Mouse (Mus musculus): ENCODE data around the gene Gm42669. TPM values are rescaled to one million over a fixed set of nuclear protein-coding genes. Genes with fewer than 3 reads are reported as not detected.
A peak's percentile ranks its signal among the peaks of the same experiment; 100 is the strongest.

The Gm42669 gene
- polyA plus RNA-seq, 1 experiment from 2014 or later, result 0.41 TPM

- Histone ChIP-seq H3K4me1 (ENCODE audit: control insufficient read depth, insufficient read depth, low read length) (no peaks in the 10 kb centered on the region), H3K9me3 (replicated peaks; ENCODE audit: control insufficient read depth, low read length) (no peaks in the 10 kb centered on the region), H3K27me3 (ENCODE audit: control insufficient read depth, insufficient read depth, low read length) (no peaks in the 10 kb centered on the region), H3K4me2 (ENCODE audit: low read depth, low read length) (no peak overlapping the region), H3K27ac (replicated peaks; ENCODE audit: low read depth, low read length) (no peak overlapping the region), H3K9ac (replicated peaks; ENCODE audit: low read length) (no peak overlapping the region), H3K36me3 (replicated peaks; ENCODE audit: control insufficient read depth, insufficient read depth, low read depth, low read length) (no peaks in the 10 kb centered on the region), H3K4me3 (ENCODE audit: low read depth, low read length) (no peak overlapping the region)
- WGBS, result 84% methylated on average over 2 of the region's 2 CpGs
- ATAC-seq (replicated peaks; ENCODE audit: insufficient number of reproducible peaks, low FRiP score, low TSS enrichment, low read depth) (no peak), DNase-seq (ENCODE audit: low spot score) (no peak)
Observed at GRCm38 (mm10) chr5:107492471-107492870, 14.9 kb upstream of the Gm42669 start.

- no peak overlapping the region for H3K27ac ChIP-seq (replicated peaks; ENCODE audit: low read depth, low read length)
- H3K4me1 ChIP-seq (ENCODE audit: control insufficient read depth, insufficient read depth, low read length), result no peaks in the 10 kb centered on the region
- no peaks in the 10 kb centered on the region for H3K27me3 ChIP-seq (ENCODE audit: control insufficient read depth, insufficient read depth, low read length)
- no peaks in the 10 kb centered on the region for H3K36me3 ChIP-seq (replicated peaks; ENCODE audit: control insufficient read depth, insufficient read depth, low read depth, low read length)
- H3K4me3 ChIP-seq (ENCODE audit: low read depth, low read length), result no peak overlapping the region
- H3K4me2 ChIP-seq (ENCODE audit: low read depth, low read length), result no peak overlapping the region
- WGBS, result 94% methylated on average over 5 of the region's 5 CpGs
- no peak overlapping the region for H3K9ac ChIP-seq (replicated peaks; ENCODE audit: low read length)
- DNase-seq (ENCODE audit: low spot score), result no peak
- ATAC-seq (replicated peaks; ENCODE audit: insufficient number of reproducible peaks, low FRiP score, low TSS enrichment, low read depth), result no peak
- H3K9me3 ChIP-seq (replicated peaks; ENCODE audit: control insufficient read depth, low read length), result no peaks in the 10 kb centered on the region
Observed at GRCm38 (mm10) chr5:107494759-107495158, 12.7 kb upstream of the Gm42669 start.

- Histone ChIP-seq H3K27me3 (ENCODE audit: control insufficient read depth, insufficient read depth, low read length) (no peaks in the 10 kb centered on the region), H3K27ac (replicated peaks; ENCODE audit: low read depth, low read length) (no peak overlapping the region), H3K4me1 (ENCODE audit: control insufficient read depth, insufficient read depth, low read length) (no peaks in the 10 kb centered on the region), H3K9me3 (replicated peaks; ENCODE audit: control insufficient read depth, low read length) (no peaks in the 10 kb centered on the region), H3K4me2 (ENCODE audit: low read depth, low read length) (no peak overlapping the region), H3K9ac (replicated peaks; ENCODE audit: low read length) (no peak overlapping the region), H3K36me3 (replicated peaks; ENCODE audit: control insufficient read depth, insufficient read depth, low read depth, low read length) (no peaks in the 10 kb centered on the region), H3K4me3 (ENCODE audit: low read depth, low read length) (no peak overlapping the region)
- 90% methylated on average over 2 of the region's 2 CpGs for WGBS
- ATAC-seq (replicated peaks; ENCODE audit: insufficient number of reproducible peaks, low FRiP score, low TSS enrichment, low read depth) (no peak), DNase-seq (ENCODE audit: low spot score) (no peak)
Observed at GRCm38 (mm10) chr5:107496047-107496446, 11.4 kb upstream of the Gm42669 start.

- peak; percentile 50 for DNase-seq (ENCODE audit: low spot score)
- Histone ChIP-seq H3K27ac (replicated peaks; ENCODE audit: low read depth, low read length) (no peak overlapping the region), H3K9ac (replicated peaks; ENCODE audit: low read length) (no peak overlapping the region)
Observed at GRCm38 (mm10) chr5:107497519-107498501, 9.6 kb upstream of the Gm42669 start.

GRCm38 (mm10) chr5:107498806-107499310 is 8.6 kb upstream of the Gm42669 start:
- no peak overlapping the region for H3K27ac ChIP-seq (replicated peaks; ENCODE audit: low read depth, low read length)
- no peak overlapping the region for H3K4me3 ChIP-seq (ENCODE audit: low read depth, low read length)
- DNase-seq (ENCODE audit: low spot score) (peak; percentile 16), ATAC-seq (replicated peaks; ENCODE audit: insufficient number of reproducible peaks, low FRiP score, low TSS enrichment, low read depth) (no peak)
- H3K36me3 ChIP-seq (replicated peaks; ENCODE audit: control insufficient read depth, insufficient read depth, low read depth, low read length), result no peaks in the 10 kb centered on the region
- WGBS, result 40% methylated on average over 5 of the region's 5 CpGs
- no peak overlapping the region for H3K4me2 ChIP-seq (ENCODE audit: low read depth, low read length)
- no peaks in the 10 kb centered on the region for H3K27me3 ChIP-seq (ENCODE audit: control insufficient read depth, insufficient read depth, low read length)
- H3K4me1 ChIP-seq (ENCODE audit: control insufficient read depth, insufficient read depth, low read length), result no peaks in the 10 kb centered on the region
- no peak overlapping the region for H3K9ac ChIP-seq (replicated peaks; ENCODE audit: low read length)
- H3K9me3 ChIP-seq (replicated peaks; ENCODE audit: control insufficient read depth, low read length), result no peaks in the 10 kb centered on the region

More at GRCm38 (mm10) chr5:107497519-107498501, 9.6 kb upstream of the Gm42669 start:
- 0 out of 2 replicates have a peak, but pooled peaks have one; percentile 65 for ATAC-seq (replicated peaks; ENCODE audit: insufficient number of reproducible peaks, low FRiP score, low TSS enrichment, low read depth)
- Histone ChIP-seq H3K4me1 (ENCODE audit: control insufficient read depth, insufficient read depth, low read length) (no peaks in the 10 kb centered on the region), H3K9me3 (replicated peaks; ENCODE audit: control insufficient read depth, low read length) (no peaks in the 10 kb centered on the region), H3K36me3 (replicated peaks; ENCODE audit: control insufficient read depth, insufficient read depth, low read depth, low read length) (no peaks in the 10 kb centered on the region), H3K4me3 (ENCODE audit: low read depth, low read length) (no peak overlapping the region), H3K4me2 (ENCODE audit: low read depth, low read length) (no peak overlapping the region), H3K27me3 (ENCODE audit: control insufficient read depth, insufficient read depth, low read length) (no peaks in the 10 kb centered on the region)
- WGBS, result 66% methylated on average over 10 of the region's 10 CpGs

GRCm38 (mm10) chr5:107499891-107500535 is 7.4 kb upstream of the Gm42669 start:
- H3K4me3 ChIP-seq (ENCODE audit: low read depth, low read length), result no peak overlapping the region
- H3K4me2 ChIP-seq (ENCODE audit: low read depth, low read length), result no peak overlapping the region
- H3K27me3 ChIP-seq (ENCODE audit: control insufficient read depth, insufficient read depth, low read length), result no peaks in the 10 kb centered on the region
- H3K4me1 ChIP-seq (ENCODE audit: control insufficient read depth, insufficient read depth, low read length), result no peaks in the 10 kb centered on the region
- H3K27ac ChIP-seq (replicated peaks; ENCODE audit: low read depth, low read length), result no peak overlapping the region
- H3K9me3 ChIP-seq (replicated peaks; ENCODE audit: control insufficient read depth, low read length), result no peaks in the 10 kb centered on the region
- DNase-seq (ENCODE audit: low spot score), result no peak
- ATAC-seq (replicated peaks; ENCODE audit: insufficient number of reproducible peaks, low FRiP score, low TSS enrichment, low read depth), result no peak
- no peaks in the 10 kb centered on the region for H3K36me3 ChIP-seq (replicated peaks; ENCODE audit: control insufficient read depth, insufficient read depth, low read depth, low read length)
- H3K9ac ChIP-seq (replicated peaks; ENCODE audit: low read length), result no peak overlapping the region
- 90% methylated on average over 5 of the region's 5 CpGs for WGBS

DNA sequence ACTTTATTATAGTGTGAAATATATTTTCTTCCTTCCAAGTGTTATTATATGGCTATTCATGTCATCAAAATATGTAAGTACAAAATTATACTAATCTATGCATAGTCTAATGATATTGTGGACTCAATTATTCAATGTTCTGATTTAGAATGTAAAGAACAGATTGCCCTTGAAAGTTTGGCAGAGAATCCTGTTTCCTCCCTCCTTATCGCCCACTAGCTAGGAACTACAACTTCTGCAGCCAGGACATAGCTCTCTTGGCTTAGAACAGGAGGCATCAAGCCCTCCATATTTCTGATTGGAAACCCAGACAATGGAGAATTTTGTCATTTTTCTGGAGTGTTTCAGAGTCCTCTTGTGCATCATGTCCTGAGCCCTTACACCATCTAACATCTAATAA is 6.7 kb upstream of the Gm42669 start:
- no peak for ATAC-seq (replicated peaks; ENCODE audit: insufficient number of reproducible peaks, low FRiP score, low TSS enrichment, low read depth)

GRCm38 (mm10) chr5:107510503-107510902 is 3.1 kb downstream of the Gm42669 start:
- 84% methylated on average over 10 of the region's 10 CpGs for WGBS
- H3K4me1 ChIP-seq (ENCODE audit: control insufficient read depth, insufficient read depth, low read length), result no peaks in the 10 kb centered on the region
- H3K36me3 ChIP-seq (replicated peaks; ENCODE audit: control insufficient read depth, insufficient read depth, low read depth, low read length), result no peaks in the 10 kb centered on the region
- DNase-seq (ENCODE audit: low spot score), result no peak
- no peak overlapping the region for H3K4me3 ChIP-seq (ENCODE audit: low read depth, low read length)
- no peaks in the 10 kb centered on the region for H3K27me3 ChIP-seq (ENCODE audit: control insufficient read depth, insufficient read depth, low read length)
- no peak for ATAC-seq (replicated peaks; ENCODE audit: insufficient number of reproducible peaks, low FRiP score, low TSS enrichment, low read depth)
- H3K4me2 ChIP-seq (ENCODE audit: low read depth, low read length), result no peak overlapping the region
- H3K9me3 ChIP-seq (replicated peaks; ENCODE audit: control insufficient read depth, low read length), result no peaks in the 10 kb centered on the region
- H3K27ac ChIP-seq (replicated peaks; ENCODE audit: low read depth, low read length), result no peak overlapping the region
- no peak overlapping the region for H3K9ac ChIP-seq (replicated peaks; ENCODE audit: low read length)

More for the DNA sequence above, 6.7 kb upstream of the Gm42669 start:
- Histone ChIP-seq H3K9me3 (replicated peaks; ENCODE audit: control insufficient read depth, low read length) (no peaks in the 10 kb centered on the region), H3K27ac (replicated peaks; ENCODE audit: low read depth, low read length) (no peak overlapping the region), H3K4me3 (ENCODE audit: low read depth, low read length) (no peak overlapping the region), H3K27me3 (ENCODE audit: control insufficient read depth, insufficient read depth, low read length) (no peaks in the 10 kb centered on the region), H3K9ac (replicated peaks; ENCODE audit: low read length) (no peak overlapping the region), H3K4me2 (ENCODE audit: low read depth, low read length) (no peak overlapping the region), H3K36me3 (replicated peaks; ENCODE audit: control insufficient read depth, insufficient read depth, low read depth, low read length) (no peaks in the 10 kb centered on the region), H3K4me1 (ENCODE audit: control insufficient read depth, insufficient read depth, low read length) (no peaks in the 10 kb centered on the region)
- 96% methylated on average over 1 of the region's 1 CpGs for whole genome bisulfite sequencing
- DNase-seq (ENCODE audit: low spot score), result no peak

Measured in embryonic facial prominence, embryonic 11.5 days (tissue).